Mouse (Mus musculus) erythroblast, embryonic 14.5 days (primary cell): Measurements from ENCODE around the gene Akt2.

Source experiments
- GATA1 ChIP-seq: IDR thresholded peaks from 2 replicates; pipeline ENCODE4 v1.6.1; 2012; ENCODE audit warnings: low read length, inconsistent platforms, mixed read lengths
- TAL1 ChIP-seq: IDR thresholded peaks from 3 replicates; pipeline ENCODE4 v1.6.1; 2012; ENCODE audit warnings: low read length, inconsistent platforms, mixed read lengths

DNA sequence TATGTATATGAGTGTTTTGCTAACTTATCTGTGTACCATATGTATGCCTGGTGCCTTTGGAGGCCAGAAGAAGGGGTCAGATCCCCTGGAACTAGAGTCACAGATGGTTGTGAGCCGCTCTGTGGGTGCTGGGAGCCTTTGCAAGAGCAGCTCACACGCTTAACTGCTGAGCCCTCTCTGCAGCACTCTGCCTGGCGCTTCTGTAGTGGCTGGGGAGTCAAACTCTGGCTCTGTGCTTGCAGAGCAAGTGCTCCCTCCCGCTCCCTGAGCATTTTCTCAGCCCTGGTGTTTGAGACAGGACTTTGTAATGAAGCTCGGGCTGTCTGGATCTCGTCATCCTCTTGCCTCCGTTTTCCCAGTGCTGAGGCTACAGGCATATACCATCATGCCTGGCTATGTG, 6.7 kb downstream of the Akt2 start:
- TF ChIP-seq GATA1 (no peak), TAL1 (no peak)
